Mouse (Mus musculus) limb, embryonic 10.5 days (tissue): ENCODE measurements around the gene Gm11027. TPM values are rescaled to one million over a fixed set of nuclear protein-coding genes. Genes with fewer than 3 reads are reported as not detected.
"Not testable (repeated sequence)": the region's sequence is repeated elsewhere in the genome, so short reads cannot be mapped to it uniquely, and the experiment has no call there.

Experiments used
- DNase-seq: peaks from one replicate; pipeline ENCODE4 v3.0.0-alpha.2; 2017; ENCODE audit warnings: low spot score
- H3K27ac ChIP-seq: fragments of 300-500 bp; sonication (generic); 2 replicates; pipeline ENCODE4 v1.5.1; 2016; ENCODE audit warnings: mild to moderate bottlenecking
- H3K27me3 ChIP-seq: fragments of 300-500 bp; sonication (generic); 2 replicates; pipeline ENCODE4 v1.6.1; 2016; ENCODE audit warnings: low read depth, mild to moderate bottlenecking; ENCODE audit not compliant: poor library complexity, severe bottlenecking
- H3K36me3 ChIP-seq: fragments of 300-500 bp; sonication (generic); 2 replicates; pipeline ENCODE4 v1.6.1; 2016; ENCODE audit warnings: mild to moderate bottlenecking, moderate library complexity
- H3K4me1 ChIP-seq: fragments of 300-500 bp; sonication (generic); 2 replicates; pipeline ENCODE4 v1.6.1; 2016
- H3K4me3 ChIP-seq: fragments of 300-500 bp; sonication (generic); 2 replicates; pipeline ENCODE4 v1.5.1; 2016; ENCODE audit warnings: mild to moderate bottlenecking, moderate library complexity
- H3K9me3 ChIP-seq: fragments of 300-500 bp; sonication (generic); replicated peaks from 2 replicates; pipeline ENCODE4 v1.6.1; 2016; ENCODE audit warnings: mild to moderate bottlenecking
- WGBS: fragments of 180-500 bp; shearing (Covaris S2); methylation state at CpG from one replicate; pipeline ENCODE4 v1.1.7; 2016; 5-methylcytosine and 5-hydroxymethylcytosine counted together
- polyA plus RNA-seq: library from polyadenylated mRNA; unstranded; fragments of >200 nt; fragmentation: Nextera tagmentation; extraction: Ambion mirVana; gene quantifications from 2 replicates; pipeline ENCODE4 v1.2.1, GENCODE M21; 2016

Gm11027 gene
- polyA plus RNA-seq = not detected in 2 replicates

DNA sequence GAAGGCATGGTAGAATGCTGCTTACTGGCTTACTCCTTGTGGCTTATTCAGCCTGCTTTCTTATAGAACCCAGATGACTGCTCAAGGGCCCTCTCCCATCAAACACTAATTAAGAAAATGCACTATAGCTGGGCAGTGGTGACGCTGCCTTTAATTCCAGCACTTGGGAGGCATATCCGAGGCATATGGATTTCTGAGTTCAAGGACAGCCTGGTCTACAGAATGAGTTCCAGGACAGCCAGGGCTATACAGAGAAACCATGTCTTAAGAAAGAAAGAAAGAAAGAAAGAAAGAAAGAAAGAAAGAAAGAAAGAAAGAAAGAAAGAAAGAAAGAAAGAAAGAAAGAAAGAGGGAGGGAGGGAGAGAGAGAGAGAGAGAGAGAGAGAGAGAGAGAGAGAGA is at the start of gene Gm11027:
Gene Gm11027 (plus strand): TSS at position 301 of the 400 bp plus-strand sequence.
- not testable (repeated sequence) for DNase-seq, H3K9me3 ChIP-seq, H3K27ac ChIP-seq, H3K36me3 ChIP-seq, H3K27me3 ChIP-seq, H3K4me3 ChIP-seq, H3K4me1 ChIP-seq
- 79% methylated on average over 2 of the region's 2 CpGs for WGBS

- 91% methylated on average over 10 of the region's 10 CpGs for WGBS
- peaks cover 24% of the 10 kb centered on the region; the same call in 1 of the 2 replicates for H3K36me3 ChIP-seq
- no peak overlapping the region for H3K27ac ChIP-seq
- H3K4me1 ChIP-seq = no peaks in the 10 kb centered on the region
- H3K27me3 ChIP-seq = no peaks in the 10 kb centered on the region
- no peak for DNase-seq
- no peaks in the 10 kb centered on the region for H3K9me3 ChIP-seq
- no peak overlapping the region for H3K4me3 ChIP-seq
Observed at GRCm38 (mm10) chr12:116226289-116227057, 48.7 kb upstream of the Gm11027 start.

GRCm38 (mm10) chr12:116229451-116229850 is 45.7 kb upstream of the Gm11027 start:
- 78% methylated on average over 3 of the region's 3 CpGs for WGBS
- Histone ChIP-seq H3K4me3 (no peak overlapping the region), H3K36me3 (peaks cover 17% of the 10 kb centered on the region; the same call in 1 of the 2 replicates), H3K4me1 (no peaks in the 10 kb centered on the region), H3K9me3 (no peaks in the 10 kb centered on the region), H3K27me3 (no peaks in the 10 kb centered on the region), H3K27ac (no peak overlapping the region)
- no peak for DNase-seq

GRCm38 (mm10) chr12:116231612-116232011 is 43.6 kb upstream of the Gm11027 start:
- H3K4me3 ChIP-seq = no peak overlapping the region
- no peaks in the 10 kb centered on the region for H3K27me3 ChIP-seq
- H3K27ac ChIP-seq = no peak overlapping the region
- no peak for DNase-seq
- 0 out of 2 replicates have a peak, but pooled peaks cover 2% of the 10 kb centered on the region for H3K36me3 ChIP-seq
- 91% methylated on average over 12 of the region's 12 CpGs for WGBS
- no peaks in the 10 kb centered on the region for H3K4me1 ChIP-seq
- H3K9me3 ChIP-seq = no peaks in the 10 kb centered on the region

DNA sequence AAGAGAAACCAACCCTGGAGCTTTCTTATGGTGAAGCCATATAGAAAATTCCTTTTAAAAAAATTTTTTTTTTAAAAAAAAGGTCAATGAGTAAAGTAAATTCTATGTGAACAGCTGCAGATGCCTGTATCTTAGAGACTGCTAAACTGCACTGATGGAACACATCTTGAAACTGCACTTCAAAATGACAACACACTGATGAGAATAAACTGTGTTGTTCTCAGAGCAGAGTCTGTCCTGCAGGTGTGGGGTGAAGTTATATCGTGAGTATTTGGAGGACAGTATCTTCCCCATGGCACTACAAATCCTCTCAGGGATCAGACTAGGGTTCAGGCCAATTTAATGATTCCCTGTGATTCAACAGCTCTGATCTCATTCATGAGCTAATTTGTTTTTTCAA is 43.1 kb upstream of the Gm11027 start:
- WGBS = 84% methylated on average over 1 of the region's 1 CpGs

GRCm38 (mm10) chr12:116235356-116235755 is 39.8 kb upstream of the Gm11027 start:
- Histone ChIP-seq H3K27ac (no peak overlapping the region), H3K9me3 (no peaks in the 10 kb centered on the region), H3K4me1 (no peaks in the 10 kb centered on the region), H3K4me3 (no peak overlapping the region), H3K36me3 (no peaks in the 10 kb centered on the region), H3K27me3 (no peaks in the 10 kb centered on the region)
- 82% methylated on average over 4 of the region's 4 CpGs for WGBS
- DNase-seq = no peak

More for the DNA sequence above, 43.1 kb upstream of the Gm11027 start:
- DNase-seq = no peak
- Histone ChIP-seq H3K4me3 (no peak overlapping the region), H3K27me3 (no peaks in the 10 kb centered on the region), H3K36me3 (no peaks in the 10 kb centered on the region), H3K4me1 (no peaks in the 10 kb centered on the region), H3K9me3 (no peaks in the 10 kb centered on the region), H3K27ac (no peak overlapping the region)

DNA sequence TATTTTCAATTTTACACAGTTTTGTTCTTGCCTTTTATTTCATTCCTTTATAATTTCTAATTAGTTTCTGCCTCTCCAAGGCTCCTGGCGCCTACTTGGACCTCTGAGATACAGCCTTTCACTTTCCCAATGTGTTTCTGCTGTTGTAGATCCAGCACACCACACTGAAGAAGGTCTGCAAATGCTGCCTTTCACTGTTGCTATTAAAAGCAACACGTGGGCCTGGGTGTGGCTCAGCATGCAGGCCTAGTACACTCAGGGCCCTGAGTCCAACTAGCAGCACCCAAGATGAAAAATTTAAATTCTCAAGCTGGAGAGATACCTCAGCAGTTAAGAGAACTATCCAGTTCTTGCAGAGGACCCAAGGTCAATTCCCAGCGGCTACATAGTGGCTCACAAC is 38.5 kb upstream of the Gm11027 start:
- Histone ChIP-seq H3K27me3 (no peaks in the 10 kb centered on the region), H3K4me3 (no peak overlapping the region), H3K36me3 (peaks cover 3% of the 10 kb centered on the region; the same call in 1 of the 2 replicates), H3K27ac (no peak overlapping the region), H3K9me3 (no peaks in the 10 kb centered on the region), H3K4me1 (no peaks in the 10 kb centered on the region)
- no peak for DNase-seq
- WGBS = 82% methylated on average over 3 of the region's 3 CpGs

DNA sequence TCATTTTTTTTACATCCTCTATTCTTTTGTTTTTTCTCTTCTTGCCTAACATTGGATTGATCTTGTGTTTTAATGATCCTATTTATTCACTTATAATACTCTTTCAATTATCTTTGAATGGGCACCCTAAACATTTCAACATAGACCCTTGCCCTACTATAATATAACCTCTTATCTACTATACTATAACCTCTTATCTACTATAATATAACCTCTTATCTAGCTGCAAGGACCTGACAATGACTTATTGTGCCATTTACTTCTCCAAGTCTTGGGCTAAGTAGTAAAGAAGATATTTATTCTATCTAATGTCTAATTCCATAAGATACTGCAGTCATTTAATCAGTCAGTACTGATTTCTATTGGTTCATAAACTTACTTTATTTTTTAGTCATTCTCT is 36.8 kb upstream of the Gm11027 start:
- H3K4me1 ChIP-seq = no peaks in the 10 kb centered on the region
- no peaks in the 10 kb centered on the region for H3K27me3 ChIP-seq
- H3K27ac ChIP-seq = no peak overlapping the region
- no peak for DNase-seq
- H3K36me3 ChIP-seq = peaks cover 3% of the 10 kb centered on the region; the same call in 1 of the 2 replicates
- no peaks in the 10 kb centered on the region for H3K9me3 ChIP-seq
- no peak overlapping the region for H3K4me3 ChIP-seq

GRCm38 (mm10) chr12:116238803-116239202 is 36.4 kb upstream of the Gm11027 start:
- WGBS = 81% methylated on average over 3 of the region's 3 CpGs

GRCm38 (mm10) chr12:116244601-116245000 is 30.6 kb upstream of the Gm11027 start:
- H3K27ac ChIP-seq = no peak overlapping the region
- no peaks in the 10 kb centered on the region for H3K4me1 ChIP-seq
- 81% methylated on average over 1 of the region's 1 CpGs for WGBS
- no peak overlapping the region for H3K4me3 ChIP-seq
- DNase-seq = no peak
- H3K36me3 ChIP-seq = peaks cover 31% of the 10 kb centered on the region
- H3K27me3 ChIP-seq = no peaks in the 10 kb centered on the region
- H3K9me3 ChIP-seq = no peaks in the 10 kb centered on the region

More at GRCm38 (mm10) chr12:116238803-116239202, 36.4 kb upstream of the Gm11027 start:
- DNase-seq = no peak
- Histone ChIP-seq H3K4me3 (no peak overlapping the region), H3K36me3 (peaks cover 3% of the 10 kb centered on the region; the same call in 1 of the 2 replicates), H3K4me1 (no peaks in the 10 kb centered on the region), H3K27ac (no peak overlapping the region), H3K9me3 (no peaks in the 10 kb centered on the region), H3K27me3 (no peaks in the 10 kb centered on the region)

GRCm38 (mm10) chr12:116254652-116255051 is 20.5 kb upstream of the Gm11027 start:
- Histone ChIP-seq H3K4me1 (no peaks in the 10 kb centered on the region), H3K36me3 (peaks cover 18% of the 10 kb centered on the region), H3K27ac (no peak overlapping the region), H3K9me3 (no peaks in the 10 kb centered on the region), H3K27me3 (no peaks in the 10 kb centered on the region), H3K4me3 (no peak overlapping the region)
- 71% methylated on average over 8 of the region's 8 CpGs for WGBS
- DNase-seq = no peak

DNA sequence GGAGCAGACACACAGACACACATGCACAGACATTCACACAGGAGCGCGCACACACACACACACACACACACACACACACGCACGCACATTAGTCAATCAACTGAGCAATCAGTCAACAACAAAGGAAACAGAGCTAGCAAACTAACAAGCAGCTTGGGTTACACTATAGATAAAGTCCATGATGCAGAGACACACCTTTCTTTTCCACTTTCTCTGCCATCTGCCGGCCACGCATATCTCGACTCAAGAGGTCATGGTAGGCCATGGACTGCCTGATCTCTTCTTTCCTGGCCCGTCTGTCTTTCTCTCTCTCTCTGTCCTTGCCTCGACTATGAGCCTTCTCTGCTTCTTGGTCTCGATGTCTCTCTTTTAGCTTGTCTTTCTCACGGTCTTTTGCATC is 19.6 kb upstream of the Gm11027 start:
- no peaks in the 10 kb centered on the region for H3K4me1 ChIP-seq
- H3K9me3 ChIP-seq = no peaks in the 10 kb centered on the region
- DNase-seq = no peak
- H3K27ac ChIP-seq = no peak overlapping the region
- no peak overlapping the region for H3K4me3 ChIP-seq
- H3K27me3 ChIP-seq = no peaks in the 10 kb centered on the region
- 92% methylated on average over 11 of the region's 11 CpGs for WGBS
- peaks cover 18% of the 10 kb centered on the region for H3K36me3 ChIP-seq

DNA sequence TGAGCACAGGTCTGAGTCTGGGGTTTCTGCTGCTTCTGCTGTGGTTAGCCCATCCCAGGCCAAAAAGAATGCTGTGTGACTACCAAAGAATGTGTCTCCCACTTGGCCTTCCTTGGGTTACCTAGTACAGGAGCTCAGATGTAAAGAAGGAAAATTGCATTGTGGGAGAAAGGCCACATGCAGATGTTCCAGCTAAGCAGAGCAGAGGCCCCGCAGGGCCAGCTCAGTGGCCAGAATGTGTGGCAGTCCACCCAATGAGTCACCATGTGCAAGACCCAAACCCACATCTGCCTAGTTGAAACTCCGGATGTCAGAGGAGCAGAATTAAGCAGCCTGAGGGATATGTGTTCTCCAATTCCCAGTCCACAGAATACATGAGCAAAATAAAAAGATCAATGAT is 16.9 kb upstream of the Gm11027 start:
- Histone ChIP-seq H3K4me1 (peaks cover 7% of the 10 kb centered on the region; the same call in 1 of the 2 replicates), H3K9me3 (no peaks in the 10 kb centered on the region), H3K36me3 (peaks cover 13% of the 10 kb centered on the region), H3K27me3 (no peaks in the 10 kb centered on the region), H3K27ac (no peak overlapping the region), H3K4me3 (no peak overlapping the region)
- 94% methylated on average over 2 of the region's 2 CpGs for WGBS
- no peak for DNase-seq
